Mouse (Mus musculus): ENCODE measurements around the gene Il17rd.

GRCm38 (mm10) chr14:27118546-27118945 lies 79.8 kb downstream of the Il17rd start:
- TF ChIP-seq CTCF (IDR thresholded peaks at IDR 0.05; ENCODE audit: extremely low read depth, insufficient read length, insufficient replicate concordance, low read depth, low read length) (no peak), POLR2A (IDR thresholded peaks at IDR 0.05; ENCODE audit: low read depth, low read length) (no peak)

Data from small intestine, adult 2 months (tissue).